Mouse (Mus musculus) heart, postnatal 25 days (tissue): ENCODE measurements around the gene Fkbp2. TPM values are rescaled to one million over a fixed set of nuclear protein-coding genes. Genes with fewer than 3 reads are reported as not detected.
"Not testable (repeated sequence)": the region's sequence is repeated elsewhere in the genome, so short reads cannot be mapped to it uniquely, and the experiment has no call there.

Source experiments
- DNase-seq: peaks from one replicate; pipeline ENCODE4 v3.0.0; 2022; ENCODE audit warnings: low spot score
- intact Hi-C: fragments of 180-260 bp; cut with DNase I; formaldehyde crosslinking; loops from one replicate; pipeline ENCODE4 v1.15.1; 2025
- total RNA-seq, 2 experiments: library from RNA; stranded (reverse); gene quantifications; 2 replicates each; pipeline ENCODE4 v1.2.3; 2021

Gene Fkbp2
- total RNA-seq, 2 experiments from 2014 or later, result 16.5 to 22.2 TPM

DNA sequence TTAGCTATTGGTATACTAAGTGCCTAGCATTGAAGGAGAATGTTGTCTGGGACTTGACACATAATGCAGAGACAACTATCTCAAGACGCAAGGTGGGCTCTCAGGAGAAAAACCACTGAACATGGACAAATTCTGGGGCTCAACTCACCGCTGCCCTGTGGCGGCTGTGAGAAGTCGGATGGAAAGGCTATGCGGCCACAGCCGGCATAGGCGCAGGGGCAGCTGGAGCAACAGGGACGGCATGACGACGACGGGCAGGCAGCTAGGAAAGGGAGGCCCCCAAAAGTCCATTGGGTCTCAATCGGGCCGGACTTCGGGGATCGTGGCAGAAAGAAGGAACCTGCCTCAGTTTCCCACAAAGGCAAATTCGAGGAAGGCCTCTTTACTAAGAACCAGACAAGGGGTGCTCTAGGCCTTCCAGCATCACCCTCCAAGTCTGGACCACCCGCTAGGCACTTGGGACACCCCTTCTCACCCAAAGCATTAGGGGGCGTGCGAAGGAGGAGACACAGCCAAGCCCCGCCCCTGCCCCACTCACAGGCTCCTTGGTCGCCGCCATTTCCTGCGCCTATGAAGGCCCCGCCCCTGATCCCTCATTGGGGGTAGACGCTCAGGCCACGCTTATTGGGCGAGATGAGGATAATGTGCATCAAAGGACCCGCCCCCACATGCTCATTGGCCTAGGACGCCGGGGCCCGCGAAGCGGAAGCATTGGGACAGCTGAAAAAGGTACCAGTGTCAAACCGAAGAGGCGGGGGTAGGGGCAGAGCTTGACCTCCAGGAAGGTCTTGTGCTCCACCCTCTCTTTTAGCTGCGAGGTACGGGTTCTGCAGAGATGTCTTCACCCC, 11.9 kb upstream of the Fkbp2 start, which contains the start of gene Dnajc4:
Dnajc4 (minus strand) TSS at position 562 of the 848 bp plus-strand sequence.
- intact Hi-C loops, result no loop called here

DNA sequence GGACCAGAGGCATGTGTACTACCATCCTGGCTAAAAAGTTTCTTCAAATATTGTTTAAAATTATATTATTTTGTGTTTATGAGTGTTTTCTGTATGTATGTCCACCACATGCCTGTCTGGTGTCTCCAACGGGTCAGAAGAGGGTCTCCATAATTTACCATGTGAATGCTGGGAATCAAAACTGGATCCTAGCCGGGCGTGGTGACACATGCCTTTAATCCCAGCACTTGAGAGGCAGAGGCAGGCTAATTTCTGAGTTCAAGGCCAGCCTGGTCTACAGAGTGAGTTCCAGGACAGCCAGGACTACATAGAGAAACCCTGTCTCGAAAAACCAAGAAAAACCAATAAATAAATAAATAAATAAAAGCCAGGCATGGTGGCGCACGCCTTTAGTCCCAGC, 10.9 kb upstream of the Fkbp2 start:
- intact Hi-C loops, DNase-seq: not testable (repeated sequence)

More for the DNA sequence above, 11.9 kb upstream of the Fkbp2 start, which contains the start of gene Dnajc4:
- peak; percentile 94 for DNase-seq

DNA sequence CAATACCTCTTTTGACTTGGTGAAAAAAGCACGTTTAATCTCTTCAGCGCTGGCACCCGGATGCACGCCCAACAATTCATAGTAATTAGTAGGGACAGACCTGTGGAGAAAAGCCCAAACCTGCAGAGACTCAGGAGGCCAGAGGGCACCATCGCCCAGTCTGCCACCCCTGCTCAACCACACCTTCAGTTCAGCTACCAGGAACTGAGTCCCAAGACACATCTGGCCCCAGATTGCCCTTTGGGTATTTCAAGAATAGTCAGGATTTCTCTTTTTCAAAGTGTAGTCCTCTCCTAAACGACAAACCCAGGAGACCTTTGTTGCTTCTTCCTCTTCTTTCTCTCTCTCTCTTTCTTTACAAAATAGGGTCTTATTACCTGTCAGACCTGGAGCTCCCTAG, 10.4 kb upstream of the Fkbp2 start:
- no peak for DNase-seq
- intact Hi-C loops, result no loop called here

DNA sequence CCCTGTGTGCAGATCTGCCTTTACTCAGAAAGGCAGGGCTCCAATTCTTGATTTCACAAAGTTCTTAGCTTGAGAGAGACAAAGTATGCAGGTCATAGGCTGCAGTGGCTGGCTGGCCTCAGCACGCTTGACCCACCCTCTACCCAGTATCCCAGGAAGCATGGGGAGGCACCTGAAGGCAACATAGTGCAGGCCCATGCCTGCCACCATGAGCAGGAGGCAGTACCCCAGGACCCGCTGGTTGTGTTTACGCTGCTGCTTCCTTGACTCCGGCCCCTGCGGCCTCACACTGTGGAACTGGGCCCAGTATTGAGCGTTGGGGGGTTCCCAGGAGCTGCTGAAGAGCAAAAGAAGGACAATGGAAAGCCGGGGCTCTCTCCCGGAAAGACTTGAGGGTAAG, 8.9 kb upstream of the Fkbp2 start:
- intact Hi-C loops, result no loop called here
- no peak for DNase-seq

DNA sequence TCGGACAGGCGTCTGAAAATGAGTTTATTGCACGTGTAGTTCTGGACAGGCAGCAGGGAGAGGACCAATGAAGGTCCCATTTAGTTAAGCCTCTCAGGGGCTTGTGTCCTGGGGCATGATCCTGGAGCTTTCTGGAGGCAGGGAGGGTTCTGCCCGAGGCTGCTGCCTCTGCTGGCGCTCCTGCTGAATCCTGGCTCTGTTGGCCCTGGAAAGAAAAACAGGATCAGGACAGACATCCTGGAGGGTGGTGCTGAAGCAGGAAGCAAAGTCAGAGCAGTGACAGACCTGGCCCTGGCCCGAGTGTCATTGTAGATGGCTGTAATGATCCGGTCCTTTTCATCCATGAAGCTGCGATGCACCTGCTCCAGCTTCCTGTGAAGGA, 7.6 kb upstream of the Fkbp2 start:
- no peak for DNase-seq
- intact Hi-C loops, result no loop called here

DNA sequence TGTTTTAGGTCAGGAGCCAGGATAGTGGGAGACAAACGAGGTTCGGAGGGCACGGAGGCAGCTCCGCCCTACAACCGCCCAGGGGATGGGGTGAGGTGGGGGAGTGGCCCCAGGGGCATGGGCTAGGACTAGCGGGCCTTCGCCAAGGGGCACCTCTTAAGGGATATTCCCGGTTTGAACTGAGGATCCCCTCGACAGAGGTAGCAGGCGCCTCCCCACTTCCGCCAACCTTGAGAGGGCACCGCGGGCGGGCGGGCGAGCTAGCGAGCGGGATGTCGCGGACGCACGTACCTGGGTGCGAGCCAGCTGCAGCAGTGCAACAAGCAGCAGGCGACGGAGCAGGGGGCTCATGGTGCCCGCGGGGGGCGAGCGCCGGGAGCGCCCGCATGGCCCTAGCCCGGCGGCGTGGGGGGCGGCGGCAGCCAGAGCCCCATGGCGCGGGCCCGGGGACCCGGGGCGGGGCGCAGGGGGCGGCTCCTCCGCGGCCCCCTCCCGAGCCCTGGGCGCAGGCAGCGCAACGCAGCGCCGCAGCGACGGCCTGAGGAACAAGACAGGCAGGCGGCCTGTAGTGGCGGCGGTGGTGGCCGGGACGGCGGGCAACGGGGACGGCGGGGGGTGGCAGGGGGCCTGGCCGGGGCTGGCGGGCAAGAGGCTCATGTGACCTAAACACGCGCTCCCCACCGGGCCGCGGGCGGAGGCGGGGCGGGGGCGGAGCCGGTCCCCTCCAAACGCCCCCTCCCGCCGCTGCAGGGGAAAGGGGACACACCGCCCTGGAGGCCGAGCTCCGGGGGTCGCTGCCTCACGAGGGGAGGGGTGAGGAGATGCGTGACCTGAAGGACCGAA, 7.0 kb upstream of the Fkbp2 start, which contains the start of gene Vegfb:
Vegfb (minus strand) TSS at position 591 of the 843 bp plus-strand sequence.
- peak; percentile 58 for DNase-seq
- intact Hi-C loops, result no loop called here

DNA sequence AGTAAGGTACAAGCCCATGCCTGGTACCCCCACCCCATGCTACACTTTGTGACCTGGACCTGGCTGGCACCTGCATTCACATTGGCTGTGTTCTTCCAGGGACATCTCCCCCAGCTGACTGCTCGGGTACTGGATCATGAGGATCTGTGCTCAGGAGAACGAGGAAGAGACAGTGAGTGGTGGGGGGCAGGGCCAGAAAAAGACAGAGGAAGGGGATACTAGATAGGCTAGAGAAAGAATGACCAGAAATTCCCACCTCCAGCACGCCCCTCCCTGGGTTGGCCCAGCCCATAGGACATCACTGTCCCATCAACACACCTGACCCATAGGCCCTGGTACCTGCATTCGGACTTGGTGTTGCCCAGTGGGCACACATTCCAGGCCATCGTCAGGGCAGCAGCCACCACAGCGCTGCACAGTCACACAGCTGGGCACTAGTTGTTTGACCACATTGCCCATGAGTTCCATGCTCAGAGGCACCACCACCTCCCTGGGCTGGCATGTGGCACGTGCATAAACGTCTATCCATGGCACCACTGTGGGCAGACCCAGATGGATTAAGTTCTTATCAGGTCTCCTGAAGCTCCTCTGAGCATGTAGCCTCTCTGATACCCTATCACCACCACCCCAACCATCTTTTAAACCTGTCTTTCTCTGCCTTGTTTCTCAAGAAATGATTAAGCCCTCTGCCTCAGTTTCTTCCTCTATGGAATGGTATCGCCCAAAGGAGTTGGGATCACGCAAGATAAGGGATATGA, 5.8 kb upstream of the Fkbp2 start:
- no peak for DNase-seq
- intact Hi-C loops, result no loop called here

DNA sequence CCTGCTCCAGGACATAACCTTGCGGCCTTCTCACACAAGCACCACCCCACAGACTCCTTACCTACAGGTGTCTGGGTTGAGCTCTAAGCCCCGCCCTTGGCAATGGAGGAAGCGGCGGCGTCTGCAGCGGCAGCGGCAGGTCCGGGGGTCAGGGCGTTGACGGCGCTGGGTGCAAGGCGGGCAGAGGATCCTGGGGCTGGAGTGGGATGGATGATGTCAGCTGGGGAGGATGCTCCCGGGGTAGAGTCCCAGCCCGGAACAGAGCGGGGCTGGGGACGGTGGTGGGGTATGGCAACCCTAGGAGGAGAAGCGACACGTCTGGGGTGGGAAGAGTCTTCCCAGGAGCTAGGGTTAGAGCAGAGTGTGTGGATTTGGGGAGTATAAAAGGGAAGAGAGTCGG, 5.0 kb upstream of the Fkbp2 start:
- no peak for DNase-seq

DNA sequence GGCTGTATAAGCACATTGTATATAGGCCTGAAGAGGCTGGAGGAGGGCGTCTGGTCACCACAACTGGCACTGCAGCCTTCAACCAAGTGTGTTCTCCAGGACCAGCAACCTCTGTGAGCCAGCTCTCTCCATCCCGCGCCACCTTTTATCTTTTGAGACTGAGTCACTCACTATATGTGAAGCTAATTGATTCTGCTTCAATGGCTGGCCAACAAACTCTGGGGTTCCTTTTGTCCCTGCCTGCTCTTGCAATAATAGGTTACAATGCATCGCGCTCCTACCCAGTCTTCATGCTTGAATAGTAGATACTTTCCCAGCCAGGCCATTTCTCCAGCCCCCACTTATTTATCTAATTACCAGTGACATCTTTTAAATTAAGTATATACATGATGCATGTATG, 3.3 kb upstream of the Fkbp2 start:
- no peak for DNase-seq
- intact Hi-C loops, result no loop called here

More for the DNA sequence above, 5.0 kb upstream of the Fkbp2 start:
- intact Hi-C loops, result no loop called here

DNA sequence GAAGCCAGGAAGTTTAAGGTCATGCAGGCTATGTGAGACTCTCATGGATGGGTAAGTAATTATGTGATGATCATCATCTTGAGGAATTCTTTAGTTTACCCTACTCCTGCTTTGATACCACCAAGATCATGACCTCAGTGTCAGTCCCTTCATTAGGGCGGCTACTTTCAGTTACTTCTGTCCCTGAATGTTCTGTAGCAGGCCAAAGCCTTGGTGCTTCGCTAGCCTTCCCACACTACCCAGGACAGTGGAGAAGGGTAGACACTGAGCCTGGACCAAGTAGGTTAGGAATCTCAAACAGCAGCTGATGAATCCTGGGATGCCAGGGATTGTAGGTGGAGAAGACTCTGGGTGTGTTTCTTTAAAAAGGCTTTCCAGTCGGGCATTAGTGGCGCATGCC, 1.2 kb upstream of the Fkbp2 start:
- intact Hi-C loops, result no loop called here

DNA sequence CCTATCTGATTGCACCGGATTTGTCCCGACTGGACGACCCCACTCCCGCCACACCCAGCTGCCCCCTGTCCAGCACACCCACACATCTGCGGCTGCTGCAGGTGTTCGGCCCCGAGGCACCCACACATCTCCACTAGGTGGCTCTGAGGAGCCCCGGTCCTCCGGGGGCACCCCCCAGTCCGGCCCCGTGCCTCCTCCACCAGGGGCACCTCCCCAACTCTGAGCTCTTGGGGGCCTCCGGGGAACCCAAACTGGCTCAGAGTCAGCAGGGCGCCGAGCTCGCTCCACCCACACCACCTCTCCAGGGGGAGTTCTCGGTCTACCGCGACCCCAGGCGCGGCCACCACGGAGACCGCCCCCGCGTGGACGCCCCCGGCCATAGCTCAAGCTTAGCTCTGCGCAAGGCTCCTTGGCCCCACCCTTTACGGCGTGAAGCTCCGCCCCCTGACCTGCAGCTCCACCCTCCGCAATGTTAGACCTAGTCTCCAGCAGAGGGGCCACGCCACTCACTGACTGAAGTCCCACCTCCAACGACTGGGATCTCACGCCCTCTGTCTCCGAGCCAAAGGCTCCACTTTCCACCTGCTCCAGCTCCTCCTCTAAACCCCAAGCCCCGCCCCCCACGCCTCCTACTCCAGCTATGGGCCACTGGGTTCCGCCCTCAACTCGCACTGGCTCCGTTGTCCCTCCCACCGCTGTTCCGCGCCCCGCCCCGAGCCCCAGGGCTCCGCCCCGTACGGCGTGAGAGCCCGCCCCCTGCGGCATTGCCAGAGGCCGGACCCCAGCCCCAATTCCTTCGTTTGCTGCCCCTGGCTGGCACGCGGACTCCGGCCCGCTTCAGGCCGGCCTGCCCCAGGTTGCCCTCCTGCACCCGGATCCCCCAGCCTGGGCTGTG, 568 bp downstream of the Fkbp2 start:
- intact Hi-C loops, result loop anchor here (5.0 kb wide), 1 partner anchor 43 kb away; no protein-coding TSS in a partner anchor
- DNase-seq, result peak; percentile 98

More for the DNA sequence above, 1.2 kb upstream of the Fkbp2 start:
- DNase-seq, result no peak

DNA sequence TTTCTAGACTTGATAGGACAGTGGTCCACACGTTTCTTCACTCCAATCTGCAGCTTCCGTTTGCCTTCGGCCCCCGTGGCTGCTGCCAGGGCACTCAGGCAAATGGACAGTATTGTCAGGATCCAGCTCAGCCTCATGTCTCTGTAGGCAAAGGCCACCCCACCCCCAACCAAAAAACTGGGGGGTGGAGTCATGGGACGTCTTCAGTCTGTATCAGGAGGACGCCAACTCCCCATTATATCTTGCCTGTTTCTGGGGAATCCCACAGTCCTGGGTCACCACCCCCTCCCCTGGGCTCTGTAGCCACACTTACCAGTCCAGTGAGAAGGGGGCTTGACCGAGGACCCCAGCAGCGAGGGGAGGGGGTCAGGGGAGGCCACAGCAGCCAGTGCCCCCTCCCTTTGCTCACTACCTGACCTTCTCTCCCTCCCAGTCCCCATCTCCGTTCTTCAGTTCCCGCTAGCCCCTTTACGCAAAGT, 1.3 kb downstream of the Fkbp2 start:
- DNase-seq, result no peak
- intact Hi-C loops, result loop anchor here (5.0 kb wide), 1 partner anchor 43 kb away; no protein-coding TSS in a partner anchor

DNA sequence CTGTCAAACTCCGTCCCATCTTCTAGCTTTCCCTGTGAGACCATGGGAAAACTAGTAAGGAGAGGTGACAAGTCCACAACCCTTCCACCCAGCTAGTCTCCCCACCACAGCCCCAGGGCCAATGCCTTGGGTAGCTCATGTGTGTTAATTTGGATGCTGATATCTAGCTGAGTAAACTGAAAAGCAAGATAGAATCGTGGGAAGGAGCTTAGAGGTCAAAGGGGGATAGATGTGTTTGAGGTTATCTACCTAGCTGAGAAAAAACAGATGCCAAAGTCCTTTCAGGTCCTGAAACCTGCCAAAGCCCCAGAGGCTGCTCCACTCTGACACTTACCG, 1.7 kb downstream of the Fkbp2 start:
- no peak for DNase-seq
- intact Hi-C loops, result loop anchor here (5.0 kb wide), 1 partner anchor 44 kb away; no protein-coding TSS in a partner anchor

DNA sequence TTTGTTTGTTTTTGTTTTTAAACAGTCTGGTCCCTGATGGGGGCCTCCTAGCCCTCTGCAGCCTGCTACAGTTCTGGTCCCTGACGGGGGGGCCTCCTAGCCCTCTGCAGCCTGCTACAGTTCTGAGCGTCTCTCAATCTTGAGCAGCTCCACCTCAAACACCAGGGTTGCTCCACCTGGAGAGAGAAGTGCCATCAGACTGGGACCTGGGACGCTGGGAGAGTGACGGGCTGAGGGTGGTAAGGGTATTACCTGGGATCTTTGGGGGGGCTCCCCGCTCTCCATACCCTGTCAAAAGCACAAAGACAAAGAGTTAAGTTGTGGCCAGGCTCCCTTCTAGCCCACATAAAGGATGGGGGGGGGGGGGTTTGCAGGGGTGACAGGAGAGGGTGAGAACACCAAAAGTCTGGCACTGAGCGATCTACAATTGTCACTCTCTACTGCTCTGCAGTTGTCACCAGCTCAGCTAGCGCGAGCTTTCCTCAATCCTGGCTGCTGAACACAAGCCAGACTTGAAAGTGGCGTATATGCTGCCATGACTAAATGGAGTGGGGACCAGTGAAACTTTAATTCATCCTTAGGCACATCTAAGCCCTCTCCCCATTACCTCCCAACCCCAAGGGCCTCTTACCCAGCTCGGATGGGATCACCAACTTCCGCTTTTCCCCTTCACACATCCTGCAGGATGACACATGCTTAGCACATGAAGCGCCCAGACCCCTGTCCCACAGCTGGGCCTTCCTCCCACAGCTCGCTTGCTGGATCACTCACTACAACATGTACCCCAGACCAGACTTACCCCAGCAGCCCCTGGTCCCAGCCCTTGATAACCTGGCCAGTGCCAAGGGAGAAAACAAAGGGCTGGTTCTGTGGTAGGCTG, 2.3 kb downstream of the Fkbp2 start:
- DNase-seq, result no peak
- intact Hi-C loops, result loop anchor here (5.0 kb wide), 1 partner anchor 44 kb away; no protein-coding TSS in a partner anchor

DNA sequence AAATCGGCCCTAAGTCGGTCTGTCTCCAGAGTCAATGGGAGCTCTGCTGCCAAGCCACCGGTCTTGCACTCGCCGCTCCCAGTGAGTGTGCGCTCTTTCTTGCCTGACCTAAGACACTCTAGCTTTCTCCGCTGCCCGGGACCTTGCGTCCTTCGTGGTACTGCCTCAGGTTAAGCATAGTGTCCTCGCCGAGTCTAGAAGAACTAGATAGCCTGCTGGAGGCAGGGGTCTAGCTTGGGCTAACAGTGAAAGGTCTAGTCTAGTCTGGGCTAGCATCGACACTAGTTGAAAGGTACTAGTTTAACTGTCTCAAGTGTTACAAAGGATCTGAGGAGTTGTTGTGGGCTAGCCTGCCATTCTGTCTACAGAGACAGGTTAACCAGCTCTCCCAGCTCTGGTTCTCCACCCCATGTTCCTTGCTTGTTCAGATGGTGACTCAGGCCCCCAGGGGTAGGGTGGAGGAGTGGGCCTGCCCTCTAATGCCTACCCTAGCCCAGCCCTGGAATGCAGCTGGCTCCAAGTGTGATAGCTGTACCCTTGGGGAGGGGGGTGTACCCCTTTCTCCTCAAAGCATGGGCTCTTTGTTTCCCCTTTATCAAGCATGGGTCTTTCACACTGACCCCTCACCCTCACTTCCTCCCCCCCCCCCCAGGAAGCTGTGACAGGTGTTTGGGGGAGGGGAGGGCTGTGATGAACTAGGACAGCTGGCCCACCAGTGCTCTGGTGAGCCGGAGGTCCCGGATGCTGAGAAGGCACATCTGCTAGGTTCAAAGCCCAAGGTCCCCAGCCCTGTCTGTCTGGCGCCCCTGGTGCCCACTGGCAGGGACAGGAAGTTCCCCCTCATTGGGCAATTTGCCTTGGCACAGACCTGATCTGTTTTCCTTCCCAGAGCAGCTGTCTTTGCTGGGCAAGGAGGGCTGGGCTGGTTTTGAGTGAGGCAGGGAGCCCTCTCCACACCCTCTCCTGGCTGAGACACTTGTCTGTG, 4.5 kb downstream of the Fkbp2 start, which contains the start of gene Plcb3:
Plcb3 (minus strand) TSS at position 934 of the 985 bp plus-strand sequence.
- intact Hi-C loops, result loop anchor here (5.0 kb wide), 1 partner anchor 46 kb away; no protein-coding TSS in a partner anchor
- peak; percentile 53 for DNase-seq
